Mouse (Mus musculus): Measurements from ENCODE around the gene Aebp2. TPM values are rescaled to one million over a fixed set of nuclear protein-coding genes. Genes with fewer than 3 reads are reported as not detected.
A peak's percentile ranks its signal among the peaks of the same experiment; 100 is the strongest.
"Not testable (repeated sequence)": the region's sequence is repeated elsewhere in the genome, so short reads cannot be mapped to it uniquely, and the experiment has no call there.

Gene Aebp2
- polyA plus RNA-seq (2014; fragmentation: Nextera tagmentation; extraction: Ambion mirVana) = 11.2 and 11.8 TPM in 2 replicates

- H3K36me3 ChIP-seq (ENCODE audit: control insufficient read depth, insufficient read depth, low read length) = no peaks in the 10 kb centered on the region
- H3K27me3 ChIP-seq (ENCODE audit: control insufficient read depth, insufficient read depth, low read length) = no peaks in the 10 kb centered on the region
- H3K9me3 ChIP-seq (ENCODE audit: control insufficient read depth, low read length) = no peaks in the 10 kb centered on the region
- H3K9ac ChIP-seq (ENCODE audit: low read length) = peak within 1 kb of the TSS; percentile 93
- peak within 1 kb of the TSS; percentile 90 for H3K27ac ChIP-seq (ENCODE audit: low read depth, low read length)
- H3K4me1 ChIP-seq (ENCODE audit: control insufficient read depth, insufficient read depth, low read length) = peaks cover 8% of the 10 kb centered on the region
- no peak for DNase-seq (ENCODE audit: low spot score)
- peak within 1 kb of the TSS; percentile 98 for H3K4me3 ChIP-seq (ENCODE audit: low read depth, low read length)
- peak; percentile 13 for ATAC-seq (ENCODE audit: insufficient read depth, low FRiP score, low TSS enrichment)
- WGBS = 47% methylated on average over 30 of the region's 30 CpGs
- H3K4me2 ChIP-seq (ENCODE audit: low read depth) = peak within 1 kb of the TSS; percentile 74
Observed at GRCm38 (mm10) chr6:140622391-140623225, at the start of gene Aebp2. Aebp2 (plus strand) TSS chr6:140622663.

GRCm38 (mm10) chr6:140574943-140575342 is 47.5 kb upstream of the Aebp2 start:
- 93% methylated on average over 3 of the region's 3 CpGs for WGBS
- ATAC-seq (ENCODE audit: insufficient read depth, low FRiP score, low TSS enrichment) = no peak
- Histone ChIP-seq H3K4me1 (ENCODE audit: control insufficient read depth, insufficient read depth, low read length) (no peaks in the 10 kb centered on the region), H3K27ac (ENCODE audit: low read depth, low read length) (no peak overlapping the region), H3K36me3 (ENCODE audit: control insufficient read depth, insufficient read depth, low read length) (peaks cover 10% of the 10 kb centered on the region), H3K4me3 (ENCODE audit: low read depth, low read length) (no peak overlapping the region), H3K27me3 (ENCODE audit: control insufficient read depth, insufficient read depth, low read length) (no peaks in the 10 kb centered on the region), H3K9me3 (ENCODE audit: control insufficient read depth, low read length) (no peaks in the 10 kb centered on the region), H3K4me2 (ENCODE audit: low read depth) (no peak overlapping the region), H3K9ac (ENCODE audit: low read length) (no peak overlapping the region)
- DNase-seq (ENCODE audit: low spot score) = no peak

- DNase-seq (ENCODE audit: low spot score) (no peak), ATAC-seq (ENCODE audit: insufficient read depth, low FRiP score, low TSS enrichment) (no peak)
- Histone ChIP-seq H3K4me2 (ENCODE audit: low read depth) (no peak overlapping the region), H3K4me3 (ENCODE audit: low read depth, low read length) (no peak overlapping the region), H3K27ac (ENCODE audit: low read depth, low read length) (no peak overlapping the region), H3K9me3 (ENCODE audit: control insufficient read depth, low read length) (no peaks in the 10 kb centered on the region), H3K36me3 (ENCODE audit: control insufficient read depth, insufficient read depth, low read length) (peaks cover 8% of the 10 kb centered on the region), H3K27me3 (ENCODE audit: control insufficient read depth, insufficient read depth, low read length) (no peaks in the 10 kb centered on the region), H3K4me1 (ENCODE audit: control insufficient read depth, insufficient read depth, low read length) (no peaks in the 10 kb centered on the region), H3K9ac (ENCODE audit: low read length) (no peak overlapping the region)
- 85% methylated on average over 8 of the region's 8 CpGs for WGBS
Observed at GRCm38 (mm10) chr6:140576133-140576532, 46.3 kb upstream of the Aebp2 start.

GRCm38 (mm10) chr6:140576961-140577821 is 45.3 kb upstream of the Aebp2 start:
- Histone ChIP-seq H3K4me3 (ENCODE audit: low read depth, low read length) (no peak overlapping the region), H3K9me3 (ENCODE audit: control insufficient read depth, low read length) (no peaks in the 10 kb centered on the region), H3K4me1 (ENCODE audit: control insufficient read depth, insufficient read depth, low read length) (no peaks in the 10 kb centered on the region), H3K27ac (ENCODE audit: low read depth, low read length) (no peak overlapping the region), H3K9ac (ENCODE audit: low read length) (no peak overlapping the region), H3K36me3 (ENCODE audit: control insufficient read depth, insufficient read depth, low read length) (peaks cover 8% of the 10 kb centered on the region), H3K27me3 (ENCODE audit: control insufficient read depth, insufficient read depth, low read length) (no peaks in the 10 kb centered on the region), H3K4me2 (ENCODE audit: low read depth) (no peak overlapping the region)
- 80% methylated on average over 18 of the region's 18 CpGs for WGBS
- no peak for ATAC-seq (ENCODE audit: insufficient read depth, low FRiP score, low TSS enrichment)
- DNase-seq (ENCODE audit: low spot score) = no peak

- H3K4me3 ChIP-seq (ENCODE audit: low read depth, low read length) = no peak overlapping the region
- no peaks in the 10 kb centered on the region for H3K27me3 ChIP-seq (ENCODE audit: control insufficient read depth, insufficient read depth, low read length)
- H3K9me3 ChIP-seq (ENCODE audit: control insufficient read depth, low read length) = no peaks in the 10 kb centered on the region
- DNase-seq (ENCODE audit: low spot score) (no peak), ATAC-seq (ENCODE audit: insufficient read depth, low FRiP score, low TSS enrichment) (no peak)
- no peak overlapping the region for H3K4me2 ChIP-seq (ENCODE audit: low read depth)
- H3K36me3 ChIP-seq (ENCODE audit: control insufficient read depth, insufficient read depth, low read length) = peaks cover 6% of the 10 kb centered on the region
- 96% methylated on average over 4 of the region's 4 CpGs for WGBS
- H3K27ac ChIP-seq (ENCODE audit: low read depth, low read length) = no peak overlapping the region
- no peaks in the 10 kb centered on the region for H3K4me1 ChIP-seq (ENCODE audit: control insufficient read depth, insufficient read depth, low read length)
- no peak overlapping the region for H3K9ac ChIP-seq (ENCODE audit: low read length)
Observed at GRCm38 (mm10) chr6:140577822-140578170, 44.7 kb upstream of the Aebp2 start.

- H3K27ac ChIP-seq (ENCODE audit: low read depth, low read length); H3K27me3 ChIP-seq (ENCODE audit: control insufficient read depth, insufficient read depth, low read length); H3K9ac ChIP-seq (ENCODE audit: low read length); H3K36me3 ChIP-seq (ENCODE audit: control insufficient read depth, insufficient read depth, low read length); DNase-seq (ENCODE audit: low spot score); H3K4me1 ChIP-seq (ENCODE audit: control insufficient read depth, insufficient read depth, low read length); H3K4me3 ChIP-seq (ENCODE audit: low read depth, low read length); ATAC-seq (ENCODE audit: insufficient read depth, low FRiP score, low TSS enrichment); H3K4me2 ChIP-seq (ENCODE audit: low read depth); H3K9me3 ChIP-seq (ENCODE audit: control insufficient read depth, low read length): not testable (repeated sequence)
Observed at GRCm38 (mm10) chr6:140578985-140579384, 43.5 kb upstream of the Aebp2 start.

GRCm38 (mm10) chr6:140580170-140580569 is 42.3 kb upstream of the Aebp2 start:
- Histone ChIP-seq H3K27me3 (ENCODE audit: control insufficient read depth, insufficient read depth, low read length) (no peaks in the 10 kb centered on the region), H3K4me1 (ENCODE audit: control insufficient read depth, insufficient read depth, low read length) (no peaks in the 10 kb centered on the region), H3K4me2 (ENCODE audit: low read depth) (no peak overlapping the region), H3K9ac (ENCODE audit: low read length) (no peak overlapping the region), H3K4me3 (ENCODE audit: low read depth, low read length) (no peak overlapping the region), H3K36me3 (ENCODE audit: control insufficient read depth, insufficient read depth, low read length) (peaks cover 4% of the 10 kb centered on the region), H3K27ac (ENCODE audit: low read depth, low read length) (no peak overlapping the region), H3K9me3 (ENCODE audit: control insufficient read depth, low read length) (no peaks in the 10 kb centered on the region)
- WGBS = 88% methylated on average over 4 of the region's 4 CpGs
- no peak for ATAC-seq (ENCODE audit: insufficient read depth, low FRiP score, low TSS enrichment)
- DNase-seq (ENCODE audit: low spot score) = no peak

- H3K27me3 ChIP-seq (ENCODE audit: control insufficient read depth, insufficient read depth, low read length) = no peaks in the 10 kb centered on the region
- ATAC-seq (ENCODE audit: insufficient read depth, low FRiP score, low TSS enrichment) = no peak
- no peaks in the 10 kb centered on the region for H3K9me3 ChIP-seq (ENCODE audit: control insufficient read depth, low read length)
- no peak overlapping the region for H3K9ac ChIP-seq (ENCODE audit: low read length)
- H3K36me3 ChIP-seq (ENCODE audit: control insufficient read depth, insufficient read depth, low read length) = peaks cover 20% of the 10 kb centered on the region
- no peak overlapping the region for H3K4me2 ChIP-seq (ENCODE audit: low read depth)
- H3K4me3 ChIP-seq (ENCODE audit: low read depth, low read length) = no peak overlapping the region
- no peak overlapping the region for H3K27ac ChIP-seq (ENCODE audit: low read depth, low read length)
- no peak for DNase-seq (ENCODE audit: low spot score)
- 90% methylated on average over 8 of the region's 8 CpGs for WGBS
- H3K4me1 ChIP-seq (ENCODE audit: control insufficient read depth, insufficient read depth, low read length) = no peaks in the 10 kb centered on the region
Observed at GRCm38 (mm10) chr6:140586714-140587259, 35.7 kb upstream of the Aebp2 start.

All from neural tube, embryonic 11.5 days (tissue).